Mouse (Mus musculus) liver, embryonic 13.5 days (tissue): ENCODE data around the gene Egfl8. TPM values are rescaled to one million over a fixed set of nuclear protein-coding genes. Genes with fewer than 3 reads are reported as not detected.
A peak's percentile ranks its signal among the peaks of the same experiment; 100 is the strongest.

Experiments
- ATAC-seq: fragments of 200-750 bp; cut with Nextera tagmentation; 2 replicates; pipeline ENCODE4 v1.8.0; 2017; ENCODE audit warnings: low read depth, mild to moderate bottlenecking, moderate number of reproducible peaks, moderate library complexity
- DNase-seq: peaks from one replicate; pipeline ENCODE4 v3.0.0; 2022
- H3K27ac ChIP-seq: fragments of 300-500 bp; sonication (generic); 2 replicates; pipeline ENCODE4 v1.5.1; 2015; ENCODE audit warnings: moderate library complexity, mild to moderate bottlenecking, inconsistent platforms
- H3K27me3 ChIP-seq: fragments of 300-500 bp; sonication (generic); 2 replicates; pipeline ENCODE4 v1.6.1; 2015; ENCODE audit warnings: mild to moderate bottlenecking, inconsistent platforms
- H3K36me3 ChIP-seq: fragments of 300-500 bp; sonication (generic); 2 replicates; pipeline ENCODE4 v1.6.1; 2015; ENCODE audit warnings: mild to moderate bottlenecking, inconsistent platforms
- H3K4me1 ChIP-seq: fragments of 300-500 bp; sonication (generic); replicated peaks from 2 replicates; pipeline ENCODE4 v1.6.1; 2015; ENCODE audit warnings: inconsistent platforms
- H3K4me2 ChIP-seq: fragments of 300-500 bp; sonication (generic); 2 replicates; pipeline ENCODE4 v1.6.1; 2015; ENCODE audit warnings: inconsistent platforms, mild to moderate bottlenecking, moderate library complexity
- H3K4me3 ChIP-seq: fragments of 300-500 bp; sonication (generic); replicated peaks from 2 replicates; pipeline ENCODE4 v1.5.1; 2015; ENCODE audit warnings: mild to moderate bottlenecking, inconsistent platforms
- H3K9ac ChIP-seq: fragments of 300-500 bp; sonication (generic); 2 replicates; pipeline ENCODE4 v1.6.1; 2015; ENCODE audit warnings: mild to moderate bottlenecking, inconsistent platforms
- H3K9me3 ChIP-seq: fragments of 300-500 bp; sonication (generic); replicated peaks from 2 replicates; pipeline ENCODE4 v1.6.1; 2016; ENCODE audit warnings: inconsistent platforms
- WGBS: fragments of 180-500 bp; shearing (Covaris S2); methylation state at CpG from one replicate; pipeline ENCODE4 v1.1.7; 2015; ENCODE audit not compliant: insufficient replicate concordance; 5-methylcytosine and 5-hydroxymethylcytosine counted together
- polyA plus RNA-seq: library from polyadenylated mRNA; unstranded; fragments of >200 nt; fragmentation: Nextera tagmentation; extraction: Ambion mirVana; gene quantifications from 2 replicates; pipeline ENCODE4 v1.2.1, GENCODE M21; 2015

The Egfl8 gene
- polyA plus RNA-seq, 1 experiment from 2014 or later = 0.30 TPM

DNA sequence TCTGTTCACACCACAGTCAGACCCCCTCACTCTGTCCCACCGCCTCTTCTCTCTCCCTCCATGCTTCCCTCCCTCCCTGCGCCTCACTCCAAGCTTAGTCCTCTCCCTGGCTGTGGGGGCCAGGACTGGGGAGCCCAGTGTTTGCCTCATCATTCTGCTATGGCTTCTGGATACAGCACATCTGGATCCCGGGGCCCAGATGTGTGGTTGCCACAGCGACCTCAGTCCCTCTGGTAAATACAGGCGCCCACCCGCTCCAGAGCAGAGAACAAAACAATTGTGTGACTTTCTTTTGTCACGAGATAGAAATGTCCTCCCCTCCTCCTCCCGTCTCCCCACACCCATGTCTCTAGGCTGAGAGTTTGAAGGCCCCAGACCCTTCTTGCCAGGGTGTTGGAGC lies 40.9 kb upstream of the Egfl8 start:
- H3K9ac ChIP-seq = no peak overlapping the region
- ATAC-seq = no peak
- H3K27ac ChIP-seq = no peak overlapping the region

DNA sequence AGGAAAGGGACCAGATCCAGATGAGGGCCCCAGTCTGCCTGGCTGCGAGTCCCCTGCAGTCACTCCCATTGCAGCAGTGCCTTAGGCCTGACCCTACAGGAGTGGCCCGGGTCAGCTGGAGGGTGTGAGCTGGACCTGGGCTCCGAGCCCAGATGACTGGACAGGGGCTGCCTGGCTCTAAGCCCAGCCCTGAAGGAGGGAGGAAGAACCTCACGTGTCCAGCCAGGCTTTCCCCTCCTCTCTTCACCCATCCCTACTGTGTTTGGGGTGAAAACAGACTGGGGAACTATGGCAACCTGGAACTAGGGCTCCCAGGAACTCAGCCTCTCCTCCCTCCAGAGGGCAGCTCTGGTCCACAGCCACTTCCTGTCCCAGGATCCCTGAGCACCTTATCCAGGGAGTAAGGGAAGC lies 39.8 kb upstream of the Egfl8 start:
- H3K9ac ChIP-seq = no peak overlapping the region
- no peak overlapping the region for H3K27ac ChIP-seq
- no peak overlapping the region for H3K4me3 ChIP-seq
- H3K27me3 ChIP-seq = peaks cover 28% of the 10 kb centered on the region
- H3K36me3 ChIP-seq = peaks cover 35% of the 10 kb centered on the region
- no peaks in the 10 kb centered on the region for H3K9me3 ChIP-seq
- 49% methylated on average over 4 of the region's 4 CpGs for WGBS
- ATAC-seq = peak; percentile 41
- DNase-seq = no peak
- H3K4me1 ChIP-seq = peaks cover 20% of the 10 kb centered on the region
- no peak overlapping the region for H3K4me2 ChIP-seq

More for the DNA sequence above, 40.9 kb upstream of the Egfl8 start:
- Histone ChIP-seq H3K36me3 (peaks cover 24% of the 10 kb centered on the region), H3K27me3 (peaks cover 38% of the 10 kb centered on the region), H3K4me3 (no peak overlapping the region), H3K4me1 (peaks cover 31% of the 10 kb centered on the region), H3K9me3 (no peaks in the 10 kb centered on the region), H3K4me2 (no peak overlapping the region)
- no peak for DNase-seq
- WGBS = 55% methylated on average over 8 of the region's 8 CpGs

DNA sequence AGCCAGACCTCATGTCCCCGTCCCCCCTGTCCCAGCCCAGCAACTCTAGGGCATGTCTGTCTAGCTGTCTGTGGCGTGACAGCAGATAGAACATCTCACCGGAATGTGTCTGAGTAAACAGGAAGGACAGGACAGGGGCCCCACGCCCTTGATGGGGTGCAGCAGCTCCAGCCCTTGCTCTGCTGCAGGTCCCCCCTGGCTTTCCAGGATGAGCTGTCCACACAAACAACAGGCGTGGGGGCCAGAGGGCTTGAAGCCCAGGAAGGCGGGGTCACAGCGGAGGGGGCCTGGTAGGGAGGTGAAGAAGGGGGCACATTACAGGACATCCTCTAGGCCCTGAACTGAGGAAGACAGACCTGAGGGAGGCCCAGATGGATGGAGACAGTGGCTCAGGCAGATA lies 39.4 kb upstream of the Egfl8 start:
- H3K4me3 ChIP-seq = no peak overlapping the region
- DNase-seq (no peak), ATAC-seq (no peak; the same call in 1 of the 2 replicates)
- H3K27ac ChIP-seq = no peak overlapping the region
- H3K9ac ChIP-seq = no peak overlapping the region
- peaks cover 23% of the 10 kb centered on the region for H3K27me3 ChIP-seq
- peaks cover 16% of the 10 kb centered on the region for H3K4me1 ChIP-seq
- no peaks in the 10 kb centered on the region for H3K9me3 ChIP-seq
- H3K36me3 ChIP-seq = peaks cover 39% of the 10 kb centered on the region
- H3K4me2 ChIP-seq = no peak overlapping the region
- WGBS = 51% methylated on average over 7 of the region's 7 CpGs

DNA sequence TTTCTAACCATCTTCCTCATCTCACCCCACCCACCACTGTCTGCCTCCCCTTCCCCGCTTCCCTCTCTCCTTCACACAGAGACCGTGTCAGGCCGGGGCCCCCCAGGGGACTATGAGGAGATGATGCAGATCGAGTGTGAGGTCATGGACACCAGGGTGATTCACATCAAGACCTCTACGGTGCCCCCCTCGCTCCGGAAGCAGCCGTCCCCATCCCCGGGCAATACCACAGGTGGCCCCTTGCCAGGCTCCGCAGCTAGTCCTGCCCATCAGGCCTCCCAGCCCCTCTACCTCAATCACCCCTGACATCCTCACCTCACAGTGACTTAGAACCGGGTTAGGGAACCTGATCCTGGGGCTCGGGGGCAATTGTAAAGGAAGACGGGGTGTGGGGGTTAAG lies 38.6 kb upstream of the Egfl8 start:
- Histone ChIP-seq H3K9ac (no peak overlapping the region), H3K36me3 (peaks cover 46% of the 10 kb centered on the region), H3K4me3 (no peak overlapping the region), H3K4me2 (no peak overlapping the region), H3K27ac (no peak overlapping the region), H3K27me3 (peaks cover 16% of the 10 kb centered on the region), H3K4me1 (peaks cover 17% of the 10 kb centered on the region), H3K9me3 (no peaks in the 10 kb centered on the region)
- ATAC-seq (no peak), DNase-seq (no peak)
- 83% methylated on average over 13 of the region's 13 CpGs for WGBS

DNA sequence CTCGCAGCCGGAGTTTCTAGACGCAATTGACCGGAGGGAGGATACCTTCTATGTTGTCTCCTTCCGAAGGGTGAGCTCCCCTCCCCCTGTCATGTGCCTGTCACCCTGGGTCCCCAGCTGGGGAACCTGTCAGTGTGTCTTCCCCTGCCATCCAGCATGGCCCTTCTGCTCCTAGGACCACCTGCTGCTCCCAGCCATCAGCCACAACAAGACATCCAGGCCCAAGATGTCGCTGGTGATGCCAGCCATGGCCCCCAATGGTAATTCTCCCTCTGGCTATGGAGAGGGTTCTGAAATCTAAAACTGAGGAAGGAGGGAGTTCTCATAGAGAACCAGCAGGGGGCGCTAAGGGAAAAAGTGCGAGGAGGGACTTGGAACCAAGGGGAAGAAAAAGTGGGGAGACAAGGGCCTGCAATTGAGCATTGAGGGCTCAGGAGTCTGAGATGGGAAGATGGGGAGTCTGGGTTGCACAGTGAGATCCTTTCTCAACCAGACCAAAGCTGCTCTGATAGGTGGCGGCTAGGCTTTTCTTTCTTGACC lies 38.0 kb upstream of the Egfl8 start:
- H3K36me3 ChIP-seq = peaks cover 52% of the 10 kb centered on the region
- no peak overlapping the region for H3K4me2 ChIP-seq
- H3K27ac ChIP-seq = no peak overlapping the region
- DNase-seq = no peak
- no peaks in the 10 kb centered on the region for H3K9me3 ChIP-seq
- H3K4me1 ChIP-seq = peaks cover 20% of the 10 kb centered on the region
- H3K4me3 ChIP-seq = no peak overlapping the region
- ATAC-seq = no peak
- H3K27me3 ChIP-seq = peaks cover 10% of the 10 kb centered on the region
- 55% methylated on average over 9 of the region's 9 CpGs for WGBS
- no peak overlapping the region for H3K9ac ChIP-seq

DNA sequence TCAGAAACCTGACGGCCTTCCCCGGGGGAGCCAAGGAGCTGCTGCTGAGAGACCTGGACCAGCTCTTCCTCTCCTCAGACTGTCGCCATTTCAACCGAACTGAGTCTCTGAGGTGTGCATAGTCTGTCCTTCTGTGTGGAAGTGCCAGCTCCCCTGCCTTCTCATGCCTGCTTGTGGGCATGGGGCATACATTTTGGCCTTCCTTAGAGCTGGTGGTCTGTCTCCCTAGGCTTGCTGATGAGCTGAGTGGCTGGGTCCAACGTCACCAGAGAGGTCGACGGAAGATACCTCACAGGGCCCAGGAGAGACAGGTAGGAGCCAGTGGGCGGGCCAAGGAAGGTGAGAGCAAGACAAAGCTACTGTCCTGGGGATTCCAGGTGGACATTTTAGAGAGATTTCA lies 37.2 kb upstream of the Egfl8 start:
- no peak overlapping the region for H3K4me2 ChIP-seq
- peaks cover 5% of the 10 kb centered on the region; the same call in 1 of the 2 replicates for H3K27me3 ChIP-seq
- H3K4me1 ChIP-seq = peaks cover 27% of the 10 kb centered on the region
- WGBS = 78% methylated on average over 8 of the region's 8 CpGs
- H3K9ac ChIP-seq = no peak overlapping the region
- peaks cover 54% of the 10 kb centered on the region for H3K36me3 ChIP-seq
- ATAC-seq (no peak), DNase-seq (no peak)
- H3K4me3 ChIP-seq = no peak overlapping the region
- no peaks in the 10 kb centered on the region for H3K9me3 ChIP-seq
- no peak overlapping the region for H3K27ac ChIP-seq

DNA sequence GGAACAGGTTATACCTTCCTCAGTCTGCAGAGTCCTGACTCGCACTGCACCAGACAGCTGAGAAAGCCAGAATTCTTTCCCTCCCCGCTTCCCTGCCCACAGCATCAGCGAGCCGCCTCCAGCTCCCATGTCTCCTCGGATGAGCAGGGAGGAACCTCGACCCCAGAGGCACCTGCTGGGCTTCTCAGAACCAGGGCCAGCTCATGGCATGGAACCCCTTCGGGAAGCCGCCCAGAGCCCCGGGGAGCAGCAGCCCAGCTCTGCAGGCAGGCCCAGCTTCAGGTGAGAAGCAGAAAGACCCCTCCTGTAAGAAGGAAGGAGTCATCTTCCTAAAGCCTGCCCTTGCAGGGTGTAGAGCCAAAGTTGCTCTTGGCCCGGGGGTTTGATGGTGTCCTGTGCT lies 36.8 kb upstream of the Egfl8 start:
- DNase-seq (no peak), ATAC-seq (no peak)
- H3K4me2 ChIP-seq = no peak overlapping the region
- no peak overlapping the region for H3K9ac ChIP-seq
- no peaks in the 10 kb centered on the region for H3K9me3 ChIP-seq
- peaks cover 32% of the 10 kb centered on the region for H3K4me1 ChIP-seq
- H3K27ac ChIP-seq = no peak overlapping the region
- H3K4me3 ChIP-seq = no peak overlapping the region
- peaks cover 54% of the 10 kb centered on the region for H3K36me3 ChIP-seq
- H3K27me3 ChIP-seq = peaks cover 5% of the 10 kb centered on the region; the same call in 1 of the 2 replicates
- 76% methylated on average over 10 of the region's 10 CpGs for WGBS

DNA sequence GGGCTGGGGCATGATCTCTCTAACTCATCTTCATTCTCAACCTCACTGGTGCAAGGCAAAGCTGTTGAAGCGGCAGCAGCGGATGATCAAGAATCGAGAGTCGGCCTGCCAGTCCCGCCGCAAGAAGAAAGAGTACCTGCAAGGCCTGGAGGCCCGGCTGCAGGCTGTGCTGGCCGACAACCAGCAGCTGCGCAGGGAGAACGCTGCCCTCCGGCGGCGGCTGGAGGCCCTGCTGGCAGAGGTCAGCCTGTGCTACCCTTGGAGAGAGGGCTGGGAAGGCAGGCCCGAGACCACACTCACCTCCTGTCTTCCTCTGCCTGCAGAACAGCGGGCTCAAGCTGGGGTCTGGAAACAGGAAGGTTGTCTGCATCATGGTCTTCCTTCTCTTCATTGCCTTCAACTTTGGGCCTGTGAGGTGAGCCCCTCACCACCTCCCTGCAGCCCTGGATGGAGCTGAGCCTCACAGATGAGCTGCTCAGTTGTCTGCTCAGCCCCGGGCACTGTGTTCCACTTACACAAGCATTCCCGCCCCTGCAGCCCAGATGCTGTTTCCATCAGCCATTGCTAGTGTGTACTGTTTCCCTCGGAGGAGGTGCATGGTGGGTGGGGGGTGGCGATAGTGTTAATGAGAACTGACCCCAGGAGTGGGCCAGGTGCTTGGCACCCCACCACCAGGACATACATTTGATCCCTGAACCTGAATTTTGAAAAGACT lies 35.9 kb upstream of the Egfl8 start:
- no peaks in the 10 kb centered on the region for H3K27me3 ChIP-seq
- ATAC-seq (no peak), DNase-seq (no peak)
- H3K4me3 ChIP-seq = no peak overlapping the region
- H3K27ac ChIP-seq = no peak overlapping the region
- H3K4me1 ChIP-seq = peaks cover 34% of the 10 kb centered on the region
- H3K9me3 ChIP-seq = no peaks in the 10 kb centered on the region
- no peak overlapping the region for H3K4me2 ChIP-seq
- peaks cover 54% of the 10 kb centered on the region for H3K36me3 ChIP-seq
- H3K9ac ChIP-seq = no peak overlapping the region
- WGBS = 61% methylated on average over 19 of the region's 19 CpGs

DNA sequence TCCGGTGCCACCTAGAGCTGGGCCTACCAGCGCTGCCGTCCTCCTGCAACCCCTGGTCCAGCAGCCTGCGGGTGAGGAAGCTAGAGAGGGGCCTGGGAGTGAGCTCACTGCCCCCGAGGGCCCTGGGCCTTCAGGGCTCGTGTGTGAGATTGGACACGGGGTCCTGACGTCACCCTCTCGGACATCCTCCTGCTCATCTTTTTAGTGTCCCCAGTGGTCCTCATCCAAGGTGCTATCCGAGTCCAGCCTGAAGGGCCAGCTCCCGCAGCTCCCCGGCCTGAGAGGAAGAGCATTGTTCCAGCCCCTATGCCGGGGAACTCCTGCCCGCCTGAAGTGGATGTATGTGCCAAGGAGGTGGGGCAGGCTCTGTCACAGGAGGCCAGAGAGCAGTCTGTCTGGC lies 35.0 kb upstream of the Egfl8 start:
- WGBS = 87% methylated on average over 14 of the region's 14 CpGs
- H3K27me3 ChIP-seq = no peaks in the 10 kb centered on the region
- H3K4me3 ChIP-seq = no peak overlapping the region
- peaks cover 43% of the 10 kb centered on the region for H3K4me1 ChIP-seq
- no peaks in the 10 kb centered on the region for H3K9me3 ChIP-seq
- H3K36me3 ChIP-seq = peaks cover 54% of the 10 kb centered on the region
- no peak overlapping the region for H3K27ac ChIP-seq
- H3K9ac ChIP-seq = no peak overlapping the region
- no peak overlapping the region for H3K4me2 ChIP-seq
- DNase-seq (no peak), ATAC-seq (no peak)

DNA sequence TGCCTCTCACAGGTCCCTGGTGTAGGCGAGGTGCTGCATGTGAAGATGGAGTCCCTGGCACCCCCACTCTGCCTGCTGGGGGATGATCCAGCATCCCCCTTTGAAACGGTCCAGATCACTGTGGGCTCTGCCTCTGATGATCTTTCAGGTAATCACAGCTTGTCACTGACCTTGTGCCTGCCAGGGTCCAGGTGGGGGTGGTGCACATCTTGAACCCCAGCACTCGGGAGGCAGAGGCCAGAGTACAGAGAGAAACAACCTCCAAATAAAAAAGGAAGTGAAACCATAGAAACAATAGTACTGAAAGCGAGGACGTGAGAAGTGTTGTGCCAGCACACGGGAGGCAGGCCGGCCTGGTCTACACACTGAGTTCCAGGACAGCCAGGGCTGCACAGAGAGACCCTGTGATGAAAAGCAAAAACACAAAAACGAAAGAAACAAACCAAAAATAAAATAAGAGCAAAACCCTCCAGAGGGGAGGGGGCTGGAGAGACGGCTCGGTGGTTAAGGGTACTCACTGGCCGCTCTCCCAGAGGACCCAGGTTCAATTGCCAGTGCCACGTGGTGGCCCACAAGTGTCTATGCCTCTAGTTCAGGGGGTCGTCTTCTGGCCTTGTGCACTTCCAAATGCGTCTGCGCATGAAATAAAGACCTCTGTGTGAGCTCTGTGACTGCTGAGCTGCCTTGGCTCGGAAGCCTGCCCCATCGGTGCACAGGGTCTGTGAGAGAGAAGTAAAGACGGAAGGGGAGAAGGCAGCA lies 33.5 kb upstream of the Egfl8 start:
- Histone ChIP-seq H3K4me3 (no peak overlapping the region), H3K36me3 (peaks cover 49% of the 10 kb centered on the region), H3K4me1 (peaks cover 43% of the 10 kb centered on the region), H3K27me3 (no peaks in the 10 kb centered on the region), H3K9me3 (no peaks in the 10 kb centered on the region), H3K4me2 (no peak overlapping the region), H3K27ac (no peak overlapping the region), H3K9ac (no peak overlapping the region)
- no peak for ATAC-seq
- WGBS = 77% methylated on average over 18 of the region's 18 CpGs
- no peak for DNase-seq

DNA sequence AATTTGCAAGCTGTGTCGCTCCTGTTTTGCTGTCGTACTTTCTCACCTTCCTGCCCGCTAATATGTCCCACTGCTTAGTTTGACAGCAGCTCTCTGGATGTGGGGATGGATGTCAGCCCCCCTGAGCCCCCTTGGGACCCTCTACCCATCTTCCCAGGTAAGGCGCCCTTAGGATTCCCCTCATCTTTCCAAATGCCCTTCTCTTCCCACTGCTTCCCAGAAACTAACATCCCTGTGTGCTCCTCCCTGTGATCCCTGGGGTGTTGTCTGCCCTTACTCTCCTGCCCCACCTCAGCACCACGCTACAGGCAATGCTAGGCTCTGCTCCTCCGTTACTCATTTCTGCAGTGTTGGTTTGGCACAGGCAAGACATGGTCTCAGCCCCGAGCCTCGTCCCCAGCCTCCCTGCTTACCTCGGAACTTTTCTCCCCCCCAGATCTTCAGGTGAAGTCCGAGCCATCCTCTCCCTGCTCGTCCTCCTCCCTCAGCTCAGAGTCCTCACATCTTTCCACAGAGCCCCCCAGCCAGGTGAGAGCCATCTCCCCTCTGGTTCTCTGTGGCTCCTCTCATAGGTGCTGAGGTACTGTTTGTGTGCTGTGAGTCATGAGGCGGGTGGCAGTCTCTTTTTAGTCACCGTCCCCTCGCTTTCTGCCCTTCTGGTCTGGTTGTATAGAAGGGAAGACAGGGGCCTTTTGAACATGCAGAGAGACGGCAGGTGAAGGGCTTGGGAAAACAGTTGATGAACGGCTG lies 32.5 kb upstream of the Egfl8 start:
- Histone ChIP-seq H3K9ac (peak overlapping the region; percentile 88), H3K36me3 (peaks cover 43% of the 10 kb centered on the region), H3K4me3 (peak overlapping the region; percentile 94), H3K27ac (no peak overlapping the region), H3K27me3 (0 out of 2 replicates have a peak, but pooled peaks cover 2% of the 10 kb centered on the region), H3K9me3 (no peaks in the 10 kb centered on the region), H3K4me2 (peak overlapping the region; percentile 90), H3K4me1 (peaks cover 41% of the 10 kb centered on the region)
- 83% methylated on average over 16 of the region's 16 CpGs for WGBS
- DNase-seq (no peak), ATAC-seq (no peak)
